Mouse (Mus musculus) left cerebral cortex, adult 9 months (tissue): ENCODE results near the gene Retreg3.
A peak's percentile ranks its signal among the peaks of the same experiment; 100 is the strongest.

ENCODE experiments used
- DNase-seq, 2 experiments: peaks; one replicate each; pipeline ENCODE4 v3.0.0; 2022; ENCODE audit warnings: low spot score in 2 of 2

Retreg3 gene

DNA sequence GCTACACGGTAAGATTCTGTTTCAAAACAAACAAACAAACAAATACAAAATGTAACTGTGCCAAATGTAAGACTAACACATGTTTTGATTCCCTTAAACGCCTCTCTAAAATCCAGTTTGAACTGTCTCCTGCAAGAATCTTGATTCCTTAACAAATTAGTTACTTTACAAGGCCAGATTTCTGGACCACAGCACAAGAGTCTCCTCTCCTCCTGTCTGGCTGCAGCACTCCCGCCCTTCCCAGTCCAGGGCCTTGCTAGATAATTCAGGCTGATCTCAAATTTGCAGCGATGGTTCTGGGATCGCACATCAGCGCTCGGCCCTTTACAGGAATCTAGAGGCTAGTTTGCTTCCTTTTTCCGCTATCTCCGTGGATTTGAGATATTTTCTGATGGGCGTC lies 38.0 kb downstream of the Retreg3 start:
- DNase-seq = no peak

DNA sequence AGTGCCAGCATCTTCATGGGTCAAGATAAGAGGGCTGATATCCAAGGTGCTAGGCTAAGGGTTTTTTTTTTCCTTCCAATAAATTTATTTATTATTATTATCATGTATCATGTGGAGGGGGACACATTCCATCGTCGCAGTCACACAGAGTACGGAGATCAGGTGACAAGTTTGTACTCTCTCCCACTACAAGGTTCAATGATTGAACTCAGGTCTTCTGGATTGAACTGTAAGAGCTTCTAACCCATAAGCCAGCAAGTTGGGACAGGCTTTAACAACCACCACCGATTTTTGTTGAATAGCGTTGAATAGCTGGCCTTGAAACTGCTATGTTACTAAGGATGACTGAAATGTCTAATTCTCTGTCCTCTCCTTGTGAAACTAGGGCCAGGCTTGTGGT lies 39.3 kb downstream of the Retreg3 start:
- no peak for DNase-seq

- DNase-seq = no peak
Measured at GRCm38 (mm10) chr11:101079746-101080145, 39.9 kb downstream of the Retreg3 start.

DNA sequence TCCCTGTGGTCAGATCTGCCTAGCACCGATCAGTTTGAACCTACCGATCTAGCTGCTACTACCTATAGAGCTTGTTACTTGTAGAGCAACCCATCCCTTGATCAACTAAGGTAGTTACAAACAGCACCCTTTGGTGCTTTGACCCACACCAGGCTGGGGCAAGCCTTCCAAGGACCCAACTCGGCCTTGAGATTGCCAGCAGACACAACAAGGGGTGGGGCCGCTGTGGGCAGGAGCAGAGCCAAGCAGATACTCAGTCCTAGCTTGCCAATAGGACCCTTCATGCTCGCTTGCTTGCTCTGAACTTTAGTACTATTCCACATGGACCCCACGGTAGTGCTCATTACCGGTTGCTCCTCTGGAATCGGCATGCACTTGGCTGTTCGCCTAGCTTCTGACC lies 41.6 kb downstream of the Retreg3 start, which contains the start of gene Hsd17b1:
Hsd17b1 (plus strand) TSS at position 291 of the 400 bp plus-strand sequence.
- no peak for DNase-seq

- DNase-seq = no peak
Measured at GRCm38 (mm10) chr11:101071810-101072428, 47.8 kb downstream of the Retreg3 start.

DNA sequence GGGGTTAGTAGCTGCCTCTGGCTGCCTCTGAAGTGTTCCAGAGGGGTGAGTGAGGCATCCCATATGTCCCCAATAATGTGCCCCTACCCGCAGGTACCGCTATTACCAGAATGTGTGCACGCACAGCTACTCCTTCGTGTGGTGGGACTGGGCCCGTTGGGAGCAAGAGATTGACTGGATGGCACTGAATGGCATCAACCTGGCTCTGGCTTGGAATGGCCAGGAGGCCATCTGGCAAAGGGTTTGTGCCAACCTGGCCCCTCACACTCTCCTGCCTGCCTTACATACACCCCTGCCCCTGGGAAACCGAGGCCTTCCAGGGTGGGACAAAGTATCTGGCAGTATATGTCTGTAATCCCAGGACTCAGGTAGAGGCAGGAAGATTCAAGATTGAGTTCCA lies 48.7 kb downstream of the Retreg3 start:
- no peak for DNase-seq

- DNase-seq = no peak
Measured at GRCm38 (mm10) chr11:101070189-101070527, 49.5 kb downstream of the Retreg3 start.

DNA sequence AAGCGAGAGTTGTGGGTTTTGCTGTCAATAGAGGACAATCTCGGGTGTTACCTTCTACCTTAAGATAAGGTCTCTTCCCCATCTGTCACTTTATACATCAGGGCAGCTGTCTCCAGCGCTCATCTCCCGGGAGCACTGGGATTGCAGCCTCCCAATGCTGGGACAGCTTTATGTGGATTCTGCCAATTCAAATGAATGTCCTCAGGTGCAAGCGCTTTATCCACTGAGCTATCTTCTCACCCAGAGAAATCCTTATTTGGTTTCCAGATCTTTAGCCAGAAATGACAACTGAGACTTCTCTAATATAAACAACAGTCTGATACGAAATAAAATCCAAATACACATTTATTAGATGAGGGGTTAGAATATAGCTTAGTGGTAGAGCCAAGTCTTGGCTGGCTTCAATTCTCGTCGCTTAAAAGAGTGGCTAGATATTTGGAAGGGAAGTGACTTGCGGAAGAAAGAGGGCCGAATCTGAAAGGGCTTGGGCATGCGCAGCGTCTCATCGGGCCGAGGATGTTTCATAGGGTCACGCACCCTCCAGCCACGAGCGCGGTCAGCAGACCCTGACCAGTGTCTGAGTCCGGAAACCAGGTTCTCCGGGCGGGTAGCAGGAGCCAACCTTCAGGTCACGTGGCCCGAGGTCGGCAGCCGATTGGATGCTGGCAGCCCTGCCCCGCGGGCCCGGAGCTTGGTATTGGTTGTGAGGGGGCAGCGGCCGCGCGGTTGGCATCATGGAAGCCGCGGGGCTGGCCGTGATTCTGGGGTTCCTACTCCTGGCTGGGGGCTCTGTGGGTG lies 50.1 kb downstream of the Retreg3 start, which contains the start of gene Naglu:
Naglu (plus strand) TSS at position 622 of the 798 bp plus-strand sequence.
- DNase-seq = peak; percentile 84 to 95

GRCm38 (mm10) chr11:101066549-101067412 lies 52.9 kb downstream of the Retreg3 start:
- peak in 1 of 2 experiments; percentile 81 for DNase-seq

- no peak for DNase-seq
Measured at GRCm38 (mm10) chr11:101065002-101065401, 54.7 kb downstream of the Retreg3 start.

- no peak for DNase-seq
Measured at GRCm38 (mm10) chr11:101064462-101064861, 55.2 kb downstream of the Retreg3 start.

DNA sequence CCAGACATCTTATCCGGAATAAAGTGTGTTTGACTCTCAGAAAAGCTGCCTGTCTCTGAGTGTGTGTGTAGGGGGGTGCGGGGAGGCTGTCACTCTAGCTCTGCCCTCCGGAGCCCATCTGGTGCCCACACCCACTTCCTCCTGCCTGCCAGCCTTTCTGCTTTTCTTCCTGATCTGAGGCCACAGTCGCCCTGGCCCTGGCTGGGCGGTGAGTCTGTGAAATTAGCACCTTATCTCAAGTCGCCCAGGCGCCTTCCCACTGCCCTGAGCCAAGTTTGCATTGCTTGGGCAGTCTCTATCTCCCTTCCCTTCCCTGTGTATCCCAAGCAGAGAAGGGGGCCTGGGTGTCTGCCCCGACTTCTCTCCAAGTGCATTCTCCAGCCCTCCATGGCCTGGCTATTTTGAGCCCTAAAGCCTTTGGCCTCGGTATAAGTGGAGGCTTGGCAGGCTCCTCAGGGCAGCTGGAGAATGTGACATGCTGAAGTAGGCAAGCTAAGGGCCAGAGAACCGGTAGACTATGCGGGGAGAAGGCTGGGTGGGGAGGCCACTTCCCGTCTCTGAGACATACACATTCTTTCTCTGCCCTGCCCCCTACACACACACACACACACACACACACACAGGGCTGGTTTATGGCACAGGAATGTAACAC lies 55.9 kb downstream of the Retreg3 start:
- DNase-seq = no peak

DNA sequence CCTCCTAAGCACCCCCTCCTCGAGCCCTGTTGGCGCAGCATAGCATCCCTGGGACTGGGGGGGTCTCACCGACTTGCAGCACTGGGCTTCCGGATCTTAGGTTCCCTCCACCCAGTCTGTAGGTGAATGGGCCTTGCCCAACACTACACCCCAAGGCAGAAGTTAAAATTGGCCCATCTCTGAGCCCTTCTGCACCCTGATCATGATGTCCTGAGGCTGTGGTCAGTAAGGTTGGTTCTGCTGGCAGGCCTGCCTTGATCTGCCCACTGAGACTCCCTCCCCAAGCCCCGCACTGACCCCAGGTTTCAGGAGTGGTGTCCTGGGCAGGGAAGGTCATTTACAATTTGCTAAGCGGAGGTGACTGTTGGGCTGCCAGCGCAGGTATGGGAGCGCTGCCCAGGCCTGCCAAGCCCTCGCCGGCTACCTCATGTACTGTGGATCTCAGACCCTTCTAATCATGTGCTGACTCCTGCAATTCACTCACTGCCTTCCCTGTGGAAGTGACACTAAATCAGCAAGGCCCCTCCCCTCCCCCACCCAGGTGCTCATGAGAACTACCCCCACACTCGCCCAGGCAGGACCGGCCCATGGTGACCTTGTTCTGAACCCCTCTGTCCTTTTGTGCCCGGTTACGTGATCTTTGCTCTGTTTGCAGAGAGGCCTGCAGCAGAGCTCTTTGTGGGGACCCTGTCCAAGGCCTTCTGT lies 56.6 kb downstream of the Retreg3 start:
- DNase-seq = no peak

GRCm38 (mm10) chr11:101062165-101062884 lies 57.4 kb downstream of the Retreg3 start:
- no peak for DNase-seq

- DNase-seq = no peak
Measured at GRCm38 (mm10) chr11:101061049-101061448, 58.6 kb downstream of the Retreg3 start.

GRCm38 (mm10) chr11:101060126-101060525 lies 59.6 kb downstream of the Retreg3 start:
- peak in 1 of 2 experiments; percentile 63 for DNase-seq

DNA sequence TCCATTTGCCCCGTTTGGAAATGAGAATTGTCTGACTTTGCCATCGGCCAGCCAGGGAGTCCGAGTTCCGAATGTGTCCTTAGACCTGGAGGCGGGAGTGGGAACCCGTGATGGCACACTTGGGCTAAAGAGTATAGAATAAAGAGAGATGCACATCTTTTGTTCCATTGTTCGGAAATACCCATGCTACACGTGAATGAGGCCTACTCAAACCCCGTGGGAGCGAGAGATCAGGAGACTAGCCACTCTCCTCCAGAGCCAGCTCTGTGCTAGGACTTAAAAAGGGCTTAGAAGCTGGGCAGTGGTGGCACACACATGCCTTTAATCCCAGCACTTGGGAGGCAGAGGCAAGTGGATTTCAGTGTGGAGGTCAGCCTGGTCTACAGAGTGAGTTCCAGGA lies 60.2 kb downstream of the Retreg3 start:
- no peak for DNase-seq

DNA sequence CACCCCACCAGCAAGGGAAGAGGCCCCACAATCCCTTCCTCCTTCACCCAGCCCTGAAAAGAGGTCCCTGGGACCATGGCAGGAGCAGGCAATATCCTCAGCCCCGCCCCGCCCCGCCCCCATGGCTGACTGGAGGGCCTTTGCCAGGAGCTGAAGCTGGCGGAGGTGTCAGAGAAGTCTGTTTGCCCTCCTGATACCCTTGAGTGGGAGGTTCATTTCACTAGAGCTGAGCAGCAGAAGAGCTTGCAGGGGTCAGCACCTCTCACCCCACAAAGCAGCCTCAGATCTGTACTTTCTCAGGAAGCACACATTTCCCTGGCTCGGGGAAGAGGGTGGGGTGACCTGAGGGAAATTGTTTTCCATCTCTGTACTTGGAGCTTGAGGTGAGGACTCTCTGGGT lies 61.0 kb downstream of the Retreg3 start:
- no peak for DNase-seq

GRCm38 (mm10) chr11:101057860-101058259 lies 61.8 kb downstream of the Retreg3 start:
- DNase-seq = peak in 1 of 2 experiments; percentile 90

- no peak for DNase-seq
Measured at GRCm38 (mm10) chr11:101056885-101057284, 62.8 kb downstream of the Retreg3 start.
